8 mouse cellular contexts compared by ENCODE assay signal in the genomic region with DNA sequence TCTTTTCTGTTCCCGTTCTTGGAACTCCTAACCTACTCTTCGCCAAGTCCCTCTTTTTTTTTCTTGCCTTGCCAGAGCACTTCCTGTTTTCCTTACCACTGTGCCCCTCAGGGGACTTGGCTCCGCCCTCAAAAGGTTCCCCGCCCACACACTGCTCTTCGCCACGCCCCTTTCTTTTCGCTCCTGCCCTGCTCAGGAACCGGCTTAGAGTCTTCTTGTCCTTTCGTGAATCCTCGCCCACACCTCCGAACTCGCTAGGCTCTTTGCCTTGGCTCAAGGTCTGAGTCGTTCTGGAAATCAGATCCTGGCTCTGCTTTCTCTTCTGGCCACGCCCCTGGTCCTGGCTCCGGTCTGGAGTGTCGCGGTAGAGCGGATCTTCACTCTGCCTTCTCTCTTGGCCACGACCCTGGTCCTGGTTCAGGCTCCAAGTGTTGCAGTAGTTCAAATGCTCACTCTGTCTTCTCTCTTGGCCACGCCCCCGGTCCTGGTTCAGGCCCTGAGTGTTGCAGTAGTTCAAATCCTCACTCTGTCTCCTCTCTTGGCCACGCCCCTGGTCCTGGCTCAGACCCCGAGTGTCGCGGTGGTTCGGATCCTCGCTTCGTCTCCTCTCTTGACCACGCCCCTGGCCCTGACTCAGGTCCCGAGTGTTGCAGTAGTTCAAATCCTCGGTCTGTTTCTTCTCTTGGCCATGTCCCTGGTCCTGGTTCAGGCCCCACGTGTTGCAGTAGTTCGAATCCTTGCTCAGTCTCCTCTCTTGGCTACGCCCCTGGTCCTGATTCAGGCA. TPM values are rescaled to one million over a fixed set of nuclear protein-coding genes. Genes with fewer than 3 reads are reported as not detected.
DNase-seq lines count a peak whose midpoint lies in the region; ATAC-seq and TF ChIP-seq lines count a peak whose summit lies in the region.

No protein-coding gene starts in this region.

- peaks cover 24% of the 10 kb centered on the region for H3K4me1 ChIP-seq in E14TG2a.4 (replicated peaks; ENCODE audit: low read depth, low read length)
- no peaks in the 10 kb centered on the region for H3K4me1 ChIP-seq in brown adipose tissue, adult 24 weeks (ENCODE audit: control insufficient read depth, insufficient read depth, insufficient read length, low read length)
- H3K4me1 ChIP-seq in forebrain, embryonic 10.5 days, result peaks cover 26% of the 10 kb centered on the region
- H3K4me1 ChIP-seq in heart, embryonic 16.5 days (ENCODE audit: control insufficient read depth, insufficient read depth, low read length), result peaks cover 5% of the 10 kb centered on the region; the same call in 1 of the 2 replicates
- no peaks in the 10 kb centered on the region for H3K4me1 ChIP-seq in neural tube, embryonic 14.5 days (ENCODE audit: control insufficient read depth, insufficient read depth, low read length)

- no peaks in the 10 kb centered on the region for H3K36me3 ChIP-seq in E14TG2a.4 (ENCODE audit: insufficient read depth, low read length)
- no peaks in the 10 kb centered on the region for H3K36me3 ChIP-seq in forebrain, embryonic 10.5 days (replicated peaks)
- H3K36me3 ChIP-seq in heart, embryonic 16.5 days (ENCODE audit: control insufficient read depth, insufficient read depth), result no peaks in the 10 kb centered on the region
- no peaks in the 10 kb centered on the region for H3K36me3 ChIP-seq in neural tube, embryonic 14.5 days (ENCODE audit: control insufficient read depth, insufficient read depth, low read length)

- no peak for TF ChIP-seq CTCF in E14TG2a.4 (conservative IDR thresholded peaks at IDR 0.05; ENCODE audit: low read length)

- peaks cover 17% of the 10 kb centered on the region for H3K9me3 ChIP-seq in E14TG2a.4 (ENCODE audit: low read length)
- peaks cover 5% of the 10 kb centered on the region; the same call in 1 of the 2 replicates for H3K9me3 ChIP-seq in forebrain, embryonic 10.5 days
- H3K9me3 ChIP-seq in heart, embryonic 16.5 days (replicated peaks; ENCODE audit: control insufficient read depth, low read length), result peaks cover 12% of the 10 kb centered on the region
- no peaks in the 10 kb centered on the region for H3K9me3 ChIP-seq in neural tube, embryonic 14.5 days (ENCODE audit: control insufficient read depth, low read length)

- H3K4me2 ChIP-seq in heart, embryonic 16.5 days (ENCODE audit: low read depth, low read length), result peak overlapping the region; percentile 68
- H3K4me2 ChIP-seq in neural tube, embryonic 14.5 days (ENCODE audit: low read depth, low read length), result peak overlapping the region; percentile 39

- H3K4me3 ChIP-seq in E14TG2a.4 (replicated peaks; ENCODE audit: low read length), result peak overlapping the region; percentile 67
- H3K4me3 ChIP-seq in brown adipose tissue, adult 24 weeks (ENCODE audit: insufficient read depth, low read depth, low read length), result peak overlapping the region; percentile 68
- H3K4me3 ChIP-seq in forebrain, embryonic 10.5 days, result peak overlapping the region; percentile 49
- H3K4me3 ChIP-seq in heart, embryonic 16.5 days (ENCODE audit: low read length), result peak overlapping the region; percentile 61
- peak overlapping the region; percentile 23 for H3K4me3 ChIP-seq in neural tube, embryonic 14.5 days (ENCODE audit: low read depth, low read length)

- peak overlapping the region; percentile 83 for H3K27ac ChIP-seq in brown adipose tissue, adult 24 weeks (replicated peaks; ENCODE audit: low read depth, low read length)
- 0 out of 2 replicates have a peak overlapping the region, but pooled peaks have one; percentile 40 for H3K27ac ChIP-seq in forebrain, embryonic 10.5 days
- H3K27ac ChIP-seq in heart, embryonic 16.5 days (ENCODE audit: low read length), result peak overlapping the region; percentile 75
- no peak overlapping the region for H3K27ac ChIP-seq in neural tube, embryonic 14.5 days (ENCODE audit: low read depth, low read length)

- peak; percentile 84 for ATAC-seq in heart, embryonic 16.5 days (replicated peaks; ENCODE audit: extremely low read depth, insufficient read depth, low FRiP score)
- peak; percentile 45; the same call in 1 of the 2 replicates for ATAC-seq in neural tube, embryonic 14.5 days (ENCODE audit: low read depth)

- 5% methylated on average over 34 of the region's 34 CpGs for WGBS in forebrain, embryonic 10.5 days
- 4% methylated on average over 34 of the region's 34 CpGs for WGBS in heart, embryonic 16.5 days
- 5% methylated on average over 34 of the region's 34 CpGs for WGBS in neural tube, embryonic 14.5 days

- H3K27me3 ChIP-seq in E14TG2a.4 (ENCODE audit: insufficient read depth, low read length), result no peaks in the 10 kb centered on the region
- H3K27me3 ChIP-seq in forebrain, embryonic 10.5 days (ENCODE audit: poor library complexity, severe bottlenecking), result peaks cover 24% of the 10 kb centered on the region
- H3K27me3 ChIP-seq in heart, embryonic 16.5 days (ENCODE audit: control insufficient read depth, insufficient read depth, low read length), result peaks cover 3% of the 10 kb centered on the region; the same call in 1 of the 2 replicates
- H3K27me3 ChIP-seq in neural tube, embryonic 14.5 days (ENCODE audit: control insufficient read depth, insufficient read depth, low read length), result no peaks in the 10 kb centered on the region

- H3K9ac ChIP-seq in heart, embryonic 16.5 days (ENCODE audit: low read length), result peak overlapping the region; percentile 39
- no peak overlapping the region for H3K9ac ChIP-seq in neural tube, embryonic 14.5 days (replicated peaks; ENCODE audit: low read depth, low read length)

- DNase-seq in forebrain, embryonic 10.5 days (ENCODE audit: extremely low spot score, low spot score), result peak; percentile 72
- peak; percentile 79 to 88 for DNase-seq in kidney, postnatal 36 days
- DNase-seq in lung, adult 18-20 months, result peak; percentile 94
- DNase-seq in thymus, postnatal 10 days (ENCODE audit: low spot score in 2 of 2), result peak; percentile 74 to 80

RNA-seq across cellular contexts. Expression of gene Catsperg1, which starts 2.2 kb away (rescaled TPM):
- 0.58 TPM in 1 of 2 replicates, not detected in the other for polyA plus RNA-seq in brown adipose tissue, adult 24 weeks (2012; ENCODE audit: insufficient read depth, insufficient read length, missing spikeins)
- polyA plus RNA-seq in forebrain, embryonic 10.5 days (2016; fragmentation: Nextera tagmentation; extraction: Ambion mirVana), result 0.33 and 0.38 TPM in 2 replicates
- 0.09 and 0.45 TPM in 2 replicates for polyA plus RNA-seq in heart, embryonic 16.5 days (2015; fragmentation: Nextera tagmentation; extraction: Ambion mirVana)
- polyA plus RNA-seq in neural tube, embryonic 14.5 days (2014; fragmentation: Nextera tagmentation; extraction: Ambion mirVana), result 2.5 and 3.8 TPM in 2 replicates

RNA-seq across cellular contexts. Expression of gene Kcnk6, which starts 20.7 kb away (rescaled TPM):
- polyA plus RNA-seq in brown adipose tissue, adult 24 weeks (2012; ENCODE audit: insufficient read depth, insufficient read length, missing spikeins), result 1.3 and 1.6 TPM in 2 replicates
- 0.64 and 0.79 TPM in 2 replicates for polyA plus RNA-seq in forebrain, embryonic 10.5 days (2016; fragmentation: Nextera tagmentation; extraction: Ambion mirVana)
- polyA plus RNA-seq in heart, embryonic 16.5 days (2015; fragmentation: Nextera tagmentation; extraction: Ambion mirVana), result 2.1 TPM in 2 replicates
- polyA plus RNA-seq in neural tube, embryonic 14.5 days (2014; fragmentation: Nextera tagmentation; extraction: Ambion mirVana), result 0.32 and 0.52 TPM in 2 replicates

RNA-seq across cellular contexts. Expression of gene Yif1b, which starts 26.5 kb away (rescaled TPM):
- 72.2 and 79.7 TPM in 2 replicates for polyA plus RNA-seq in brown adipose tissue, adult 24 weeks (2012; ENCODE audit: insufficient read depth, insufficient read length, missing spikeins)
- polyA plus RNA-seq in forebrain, embryonic 10.5 days (2016; fragmentation: Nextera tagmentation; extraction: Ambion mirVana), result 103 and 108 TPM in 2 replicates
- 116 and 125 TPM in 2 replicates for polyA plus RNA-seq in heart, embryonic 16.5 days (2015; fragmentation: Nextera tagmentation; extraction: Ambion mirVana)
- polyA plus RNA-seq in neural tube, embryonic 14.5 days (2014; fragmentation: Nextera tagmentation; extraction: Ambion mirVana), result 95.3 and 104 TPM in 2 replicates

RNA-seq across cellular contexts. Expression of gene Psmd8, which starts 31.1 kb away (rescaled TPM):
- polyA plus RNA-seq in brown adipose tissue, adult 24 weeks (2012; ENCODE audit: insufficient read depth, insufficient read length, missing spikeins), result 302 and 383 TPM in 2 replicates
- polyA plus RNA-seq in forebrain, embryonic 10.5 days (2016; fragmentation: Nextera tagmentation; extraction: Ambion mirVana), result 290 and 304 TPM in 2 replicates
- 218 and 225 TPM in 2 replicates for polyA plus RNA-seq in heart, embryonic 16.5 days (2015; fragmentation: Nextera tagmentation; extraction: Ambion mirVana)
- 301 and 308 TPM in 2 replicates for polyA plus RNA-seq in neural tube, embryonic 14.5 days (2014; fragmentation: Nextera tagmentation; extraction: Ambion mirVana)

RNA-seq across cellular contexts. Expression of gene 2200002D01Rik, which starts 36.7 kb away (rescaled TPM):
- polyA plus RNA-seq in brown adipose tissue, adult 24 weeks (2012; ENCODE audit: insufficient read depth, insufficient read length, missing spikeins), result 2.5 TPM in 1 of 2 replicates, not detected in the other
- polyA plus RNA-seq in forebrain, embryonic 10.5 days (2016; fragmentation: Nextera tagmentation; extraction: Ambion mirVana), result 2.9 and 4.1 TPM in 2 replicates
- 7.6 and 10.3 TPM in 2 replicates for polyA plus RNA-seq in heart, embryonic 16.5 days (2015; fragmentation: Nextera tagmentation; extraction: Ambion mirVana)
- polyA plus RNA-seq in neural tube, embryonic 14.5 days (2014; fragmentation: Nextera tagmentation; extraction: Ambion mirVana), result 0.50 and 0.75 TPM in 2 replicates
